Mouse (Mus musculus): ENCODE results near the gene Nbeal2. TPM values are rescaled to one million over a fixed set of nuclear protein-coding genes. Genes with fewer than 3 reads are reported as not detected.

The Nbeal2 gene
- total RNA-seq, 4 experiments from 2014 or later = 15.1 to 18.5 (median 18.1) TPM

DNA sequence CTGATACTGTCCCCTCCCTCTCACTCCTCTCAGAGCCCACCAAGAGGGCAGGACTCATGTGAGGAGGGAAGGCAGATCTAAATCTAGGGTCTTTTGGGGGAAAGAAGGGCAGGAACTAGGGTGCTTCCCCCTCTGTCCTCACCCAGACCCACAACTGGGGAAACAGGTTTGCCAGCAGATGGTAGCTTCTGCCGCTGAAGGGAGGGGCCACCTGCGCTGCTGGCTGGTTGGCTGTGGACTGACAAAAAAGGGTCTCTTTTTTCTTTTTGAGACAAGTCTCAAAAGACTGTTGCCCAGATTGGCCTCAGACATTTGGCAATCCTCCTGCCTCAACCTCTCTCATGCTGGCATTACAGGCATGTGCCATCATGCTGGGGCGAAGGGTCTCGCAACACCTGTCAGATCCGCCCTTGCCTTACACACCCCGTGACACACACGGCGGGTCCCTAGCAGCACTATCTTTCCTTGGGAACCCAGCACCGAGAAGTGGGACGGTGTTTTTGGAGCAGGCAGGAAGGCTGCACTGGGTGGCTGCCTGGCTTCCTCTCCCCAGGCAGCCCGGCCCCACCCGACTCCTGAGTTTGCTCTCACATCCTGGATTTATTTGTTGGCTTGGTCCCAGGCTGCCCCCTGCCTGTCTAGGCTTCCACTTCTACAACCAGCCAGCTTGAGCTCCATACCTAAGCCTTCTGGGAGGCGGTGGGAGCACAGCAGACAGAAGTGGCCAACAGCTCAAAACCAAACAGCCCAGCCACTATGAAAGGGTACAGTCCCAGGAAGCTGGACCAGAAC is 1.8 kb downstream of the Nbeal2 start:
- no peak for DNase-seq (ENCODE audit: low spot score in 2 of 2)

DNA sequence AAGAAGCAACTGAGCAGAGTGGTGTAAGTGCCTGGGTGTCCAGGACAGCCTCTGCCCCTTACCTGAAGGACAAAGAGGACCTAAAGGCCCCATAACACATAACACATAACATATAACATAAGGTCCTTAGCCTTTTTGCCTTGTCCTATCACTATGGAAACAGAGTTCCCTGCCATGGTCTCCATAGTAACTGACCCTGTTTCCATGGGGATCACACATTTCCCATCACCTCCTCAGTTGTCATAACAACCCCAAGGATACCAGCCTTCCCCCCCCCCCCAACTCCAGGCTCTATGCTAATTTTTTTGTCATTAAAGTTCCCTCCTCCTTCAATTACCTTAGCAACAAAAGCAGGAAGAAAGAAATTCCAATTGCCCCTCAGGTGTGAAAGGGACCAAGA is 4.2 kb downstream of the Nbeal2 start:
- DNase-seq (ENCODE audit: low spot score in 2 of 2) = no peak

DNA sequence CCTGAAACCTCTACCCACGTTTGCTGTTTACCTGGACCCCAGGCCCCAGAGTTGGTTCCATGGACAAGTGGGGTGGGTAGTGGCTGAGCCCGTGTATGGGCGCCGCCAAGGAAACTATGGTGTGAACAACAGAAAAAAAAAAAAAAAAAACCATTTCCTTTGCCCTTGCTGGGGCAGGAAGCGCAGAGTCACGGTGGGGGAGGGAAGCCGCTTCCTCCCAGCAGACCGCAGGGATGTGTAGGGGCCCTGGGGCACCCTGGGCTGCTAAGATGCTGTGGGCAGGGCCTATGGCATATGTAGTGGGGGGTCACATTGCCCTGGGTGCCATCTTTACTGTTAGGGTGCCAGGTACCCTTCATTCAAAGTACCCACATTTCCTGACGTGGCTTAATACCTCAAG is 8.7 kb downstream of the Nbeal2 start:
- no peak for DNase-seq (ENCODE audit: low spot score in 2 of 2)

DNA sequence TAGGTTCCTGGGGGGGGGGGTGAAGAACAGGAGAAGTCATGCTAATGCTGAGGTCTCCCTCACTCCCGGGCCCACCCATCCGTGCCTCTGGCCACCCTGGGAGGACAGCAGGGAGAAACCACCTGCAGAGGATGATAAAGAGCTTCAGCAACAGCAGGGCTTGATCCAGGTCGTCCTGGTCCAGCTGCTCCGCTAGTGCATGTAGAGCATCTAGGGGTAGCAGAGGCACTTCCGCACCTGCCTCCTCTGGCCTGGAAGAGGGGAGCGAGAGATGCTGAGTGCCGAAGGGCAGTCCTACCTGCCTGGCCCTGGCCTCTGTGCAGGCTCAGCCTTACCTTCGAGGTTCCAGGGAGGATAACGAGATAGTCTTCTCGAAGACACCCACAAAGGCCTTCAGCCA is 9.7 kb downstream of the Nbeal2 start:
- no peak for DNase-seq (ENCODE audit: low spot score in 2 of 2)

DNA sequence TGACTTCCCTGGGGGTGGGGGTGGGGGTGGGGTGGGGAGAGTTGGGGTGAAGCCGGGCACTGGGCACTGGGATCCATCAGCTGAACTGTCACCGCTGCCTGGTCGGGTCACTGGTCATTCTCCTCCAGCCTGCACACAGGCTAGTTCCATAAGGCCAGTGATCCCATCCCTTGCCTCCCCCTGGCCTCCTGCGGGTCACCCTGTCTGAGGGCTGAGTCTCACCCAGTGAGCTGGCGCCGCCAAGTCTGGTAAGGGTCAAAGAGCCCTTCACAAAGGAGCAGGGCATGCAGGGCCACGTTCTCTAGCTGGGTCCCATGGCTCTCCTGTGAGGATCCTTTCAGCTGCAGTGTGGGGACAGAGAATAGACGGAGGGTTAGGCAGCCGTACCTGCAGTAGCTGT is 10.2 kb downstream of the Nbeal2 start:
- DNase-seq (ENCODE audit: low spot score in 2 of 2) = no peak

DNA sequence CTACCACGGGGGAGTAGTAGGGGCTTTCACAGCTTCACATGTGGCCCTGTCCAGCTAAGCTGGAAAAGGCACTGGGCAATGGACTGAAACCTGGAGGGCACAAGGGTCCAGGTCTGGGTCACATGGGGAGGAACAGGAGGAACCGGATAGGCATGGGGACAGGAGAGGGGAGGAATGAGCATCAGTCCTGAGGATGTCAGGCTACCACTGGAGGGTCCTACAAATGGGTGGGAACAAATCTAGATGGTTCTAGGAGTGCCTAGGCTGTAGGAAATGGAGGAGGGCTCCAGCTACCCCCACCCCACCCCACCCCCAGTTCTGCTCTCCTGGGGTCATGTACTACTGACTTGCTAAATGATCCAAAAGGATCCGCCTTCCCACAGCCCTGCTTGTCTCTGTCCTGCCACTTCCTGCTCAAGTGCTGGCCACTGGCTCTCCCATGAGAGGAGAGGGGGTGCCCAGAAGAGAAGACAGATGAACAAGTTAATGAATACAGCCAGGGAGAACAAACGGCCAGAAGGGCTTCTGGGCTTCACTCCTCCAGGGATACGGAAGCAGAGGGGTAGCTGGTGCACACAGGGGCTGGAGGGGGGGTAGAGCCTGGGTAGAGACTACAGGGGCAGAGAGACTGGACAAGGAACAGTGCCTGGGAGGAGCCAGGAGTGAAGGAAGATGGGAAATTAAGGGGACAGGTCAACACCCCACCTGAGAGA is 11.0 kb downstream of the Nbeal2 start:
- DNase-seq (ENCODE audit: low spot score in 2 of 2) = no peak

DNA sequence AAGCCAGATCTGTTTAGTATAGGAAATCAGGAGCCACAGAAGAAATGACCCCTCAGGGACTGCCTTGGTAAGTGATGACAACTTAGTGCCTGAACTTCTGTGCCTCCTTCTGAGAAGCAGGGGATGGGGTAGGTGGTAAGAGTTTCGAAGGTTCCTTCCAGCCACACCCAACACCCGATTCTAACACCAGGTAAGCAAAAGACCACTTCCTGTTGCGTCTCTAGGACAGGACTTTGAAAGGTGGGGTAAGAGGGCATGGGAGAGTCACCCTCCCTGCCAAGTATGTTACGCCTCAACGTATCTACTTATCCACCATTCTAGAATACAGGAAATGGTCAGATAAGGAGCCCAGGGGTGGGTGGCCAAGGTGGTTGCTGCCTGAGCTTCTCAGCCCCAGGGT is 13.0 kb downstream of the Nbeal2 start:
- no peak for DNase-seq (ENCODE audit: low spot score in 2 of 2)

DNA sequence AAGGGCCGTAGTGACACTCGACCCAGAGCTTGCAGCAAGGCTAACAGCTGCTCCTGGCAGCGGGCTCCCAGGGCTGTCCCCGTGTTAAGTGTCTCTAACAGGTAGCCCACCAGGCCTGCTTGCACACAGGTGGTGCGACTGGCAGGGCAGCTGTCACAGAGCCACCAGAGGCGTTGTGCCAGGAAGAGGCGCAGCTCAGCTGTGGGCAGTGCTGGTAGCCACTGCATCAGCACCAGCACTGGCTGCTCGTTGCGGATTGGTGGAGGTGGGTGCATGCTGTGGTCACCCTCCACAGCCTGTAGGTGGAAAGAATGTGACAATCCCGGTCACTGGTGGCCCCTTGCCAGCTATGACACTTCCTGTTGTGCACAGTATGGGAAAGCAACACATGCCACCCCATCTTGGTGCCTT is 15.3 kb downstream of the Nbeal2 start:
- no peak for DNase-seq (ENCODE audit: low spot score in 2 of 2)

DNA sequence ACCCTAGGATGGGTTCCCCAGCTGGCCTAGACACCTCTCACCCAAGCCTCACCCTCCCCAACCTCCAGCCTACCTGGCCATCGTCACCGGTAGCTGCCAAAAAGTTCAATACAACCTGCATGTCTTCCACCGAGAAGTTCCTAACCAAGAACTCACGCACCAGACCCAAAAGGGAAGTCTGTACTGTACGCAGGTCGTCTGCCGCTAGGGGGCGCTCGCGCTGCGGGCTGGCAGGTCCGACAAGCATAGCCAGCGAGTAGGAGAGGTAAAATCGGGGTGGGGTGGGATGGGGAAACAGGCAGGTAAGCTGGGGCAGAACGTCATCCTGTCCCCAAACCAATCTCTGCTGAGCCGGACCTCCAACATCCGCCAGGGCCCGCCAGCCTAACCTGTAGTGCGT is 18.7 kb downstream of the Nbeal2 start:
- DNase-seq (ENCODE audit: low spot score in 2 of 2) = peak in 1 of 2 experiments; percentile 87

DNA sequence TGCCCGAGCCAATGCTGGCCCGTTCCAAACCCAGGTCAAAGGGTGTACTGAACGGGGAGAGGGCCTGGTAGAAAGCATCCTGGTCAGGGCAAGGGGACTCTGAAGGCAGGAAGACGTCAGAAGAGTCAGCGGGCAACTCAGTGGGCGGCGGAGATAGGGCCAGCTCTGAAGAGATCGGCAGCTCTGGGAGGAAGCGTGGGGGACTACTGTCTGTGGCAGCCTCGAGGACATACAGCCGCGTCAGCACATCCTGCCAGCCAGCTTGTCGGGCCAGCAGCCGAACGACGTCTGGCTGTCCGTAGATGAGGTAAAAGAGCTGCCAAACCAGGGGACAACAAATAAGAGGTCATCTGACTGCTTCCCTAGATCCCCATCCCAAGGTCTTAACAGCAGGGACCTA is 20.1 kb downstream of the Nbeal2 start:
- DNase-seq (ENCODE audit: low spot score in 2 of 2) = no peak

DNA sequence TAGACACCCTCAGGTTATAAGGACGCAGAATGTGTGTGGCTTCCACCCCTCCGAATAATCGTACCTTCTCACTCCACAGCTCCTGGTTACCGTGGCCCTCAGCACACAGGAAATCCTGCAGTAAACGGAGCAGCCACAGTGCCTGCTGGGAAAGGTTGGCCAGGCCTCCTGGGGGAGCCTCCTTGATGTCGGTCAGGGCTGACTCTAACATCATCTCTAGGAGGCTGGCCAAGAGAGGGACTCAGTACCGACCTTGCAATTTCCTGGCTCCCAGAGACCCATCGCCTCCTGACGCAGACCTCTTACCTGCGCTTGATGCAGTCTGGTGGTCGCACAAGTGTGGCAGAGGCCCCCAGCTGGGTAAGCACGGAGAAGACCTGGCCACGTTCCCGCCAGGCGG is 21.3 kb downstream of the Nbeal2 start:
- no peak for DNase-seq (ENCODE audit: low spot score in 2 of 2)

DNA sequence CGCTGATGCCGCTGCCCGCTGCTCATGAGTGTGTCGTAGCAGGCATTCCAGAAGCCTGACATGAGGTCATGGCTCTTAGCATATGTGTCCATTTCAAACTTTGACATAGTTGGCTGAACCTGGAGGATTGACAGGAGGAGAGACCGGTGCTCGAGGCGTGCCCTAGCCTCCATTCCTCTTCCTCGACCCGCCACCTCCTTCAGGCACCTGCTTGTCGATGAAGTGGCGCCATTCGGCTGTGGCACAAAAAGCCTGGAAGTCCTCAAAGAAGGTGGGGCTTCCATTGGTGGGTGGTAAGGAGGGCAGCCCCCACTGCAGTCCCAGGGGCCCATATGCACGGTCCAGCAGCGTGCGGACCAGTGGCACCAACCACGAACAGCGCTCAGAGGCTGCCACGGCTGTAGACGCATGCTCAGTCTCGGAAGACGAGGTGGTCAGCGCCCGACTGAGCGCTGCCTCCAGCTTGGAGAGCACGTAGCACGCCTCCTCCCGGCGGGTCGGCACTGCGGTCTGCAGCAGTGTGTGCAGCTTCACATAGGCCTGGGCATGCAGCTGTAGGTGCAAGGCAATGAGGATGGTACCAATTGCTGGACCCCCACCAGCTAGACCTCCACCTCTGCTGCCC is 22.2 kb downstream of the Nbeal2 start:
- DNase-seq (ENCODE audit: low spot score in 2 of 2) = no peak

DNA sequence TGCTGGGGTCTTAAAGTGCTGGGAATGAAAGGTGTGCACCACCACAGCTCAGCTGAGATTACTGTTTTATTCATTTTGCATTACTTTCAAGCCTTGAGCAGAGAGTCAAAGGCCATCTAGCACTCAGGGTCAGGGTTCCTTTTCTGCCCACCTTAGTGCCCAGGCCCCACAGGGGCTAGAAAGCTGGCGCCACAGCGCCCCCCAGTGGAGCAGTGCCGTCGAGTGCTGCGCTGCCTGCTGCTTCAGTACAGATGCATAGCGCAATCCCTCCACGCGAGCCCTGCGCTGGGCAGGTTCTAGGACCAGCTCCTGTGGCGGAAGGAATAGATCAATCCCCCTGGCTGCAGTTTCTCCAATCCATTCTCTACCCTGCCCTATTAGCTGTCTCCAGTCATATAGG is 22.8 kb downstream of the Nbeal2 start:
- no peak for DNase-seq (ENCODE audit: low spot score in 2 of 2)

DNA sequence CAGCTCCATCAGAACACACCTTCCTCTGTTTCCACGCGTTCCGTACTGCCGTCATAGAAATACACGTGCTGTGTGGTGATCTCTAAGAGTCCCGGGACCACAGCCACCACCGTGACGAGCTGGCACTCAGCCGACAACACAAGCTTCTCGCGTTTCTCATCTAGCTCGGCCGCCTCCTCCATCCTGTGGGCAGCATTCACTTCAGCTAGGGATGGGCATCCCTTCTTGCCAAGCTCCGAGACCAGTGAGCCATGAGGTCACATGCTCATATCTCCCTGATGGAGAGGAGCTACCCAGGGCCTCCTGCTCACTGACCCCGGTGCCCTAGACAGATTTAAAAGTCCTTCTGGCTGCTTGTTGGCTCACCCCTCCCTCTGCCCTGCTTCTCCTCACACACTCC is 23.8 kb downstream of the Nbeal2 start:
- no peak for DNase-seq (ENCODE audit: low spot score in 2 of 2)

DNA sequence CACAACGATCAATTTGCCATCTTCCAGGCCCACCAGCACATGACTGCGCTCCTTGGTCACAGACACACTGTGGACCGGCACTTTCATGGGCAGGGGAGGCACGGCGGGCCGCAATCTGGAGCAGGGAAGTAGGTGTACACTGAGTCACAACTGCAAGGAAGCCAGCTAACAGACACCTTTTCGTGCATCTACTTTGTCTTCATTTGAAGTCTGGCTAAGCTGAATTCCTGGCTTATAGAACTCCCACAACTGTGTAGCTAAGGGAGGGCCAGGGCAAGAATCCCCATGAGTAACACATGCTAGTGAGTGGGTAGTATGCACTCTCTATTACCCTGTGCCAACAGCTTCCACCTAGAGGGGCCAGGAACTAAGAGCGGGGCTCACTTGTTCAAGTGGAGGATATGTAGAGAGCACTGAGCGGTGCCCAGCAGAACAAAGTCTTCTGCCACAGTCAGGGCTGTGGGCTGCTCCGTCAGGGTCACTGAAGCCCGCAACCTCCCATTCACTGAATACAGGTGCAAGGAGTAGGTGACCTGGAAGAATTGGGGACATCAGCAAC is 28.5 kb downstream of the Nbeal2 start:
- no peak for DNase-seq (ENCODE audit: low spot score in 2 of 2)

DNA sequence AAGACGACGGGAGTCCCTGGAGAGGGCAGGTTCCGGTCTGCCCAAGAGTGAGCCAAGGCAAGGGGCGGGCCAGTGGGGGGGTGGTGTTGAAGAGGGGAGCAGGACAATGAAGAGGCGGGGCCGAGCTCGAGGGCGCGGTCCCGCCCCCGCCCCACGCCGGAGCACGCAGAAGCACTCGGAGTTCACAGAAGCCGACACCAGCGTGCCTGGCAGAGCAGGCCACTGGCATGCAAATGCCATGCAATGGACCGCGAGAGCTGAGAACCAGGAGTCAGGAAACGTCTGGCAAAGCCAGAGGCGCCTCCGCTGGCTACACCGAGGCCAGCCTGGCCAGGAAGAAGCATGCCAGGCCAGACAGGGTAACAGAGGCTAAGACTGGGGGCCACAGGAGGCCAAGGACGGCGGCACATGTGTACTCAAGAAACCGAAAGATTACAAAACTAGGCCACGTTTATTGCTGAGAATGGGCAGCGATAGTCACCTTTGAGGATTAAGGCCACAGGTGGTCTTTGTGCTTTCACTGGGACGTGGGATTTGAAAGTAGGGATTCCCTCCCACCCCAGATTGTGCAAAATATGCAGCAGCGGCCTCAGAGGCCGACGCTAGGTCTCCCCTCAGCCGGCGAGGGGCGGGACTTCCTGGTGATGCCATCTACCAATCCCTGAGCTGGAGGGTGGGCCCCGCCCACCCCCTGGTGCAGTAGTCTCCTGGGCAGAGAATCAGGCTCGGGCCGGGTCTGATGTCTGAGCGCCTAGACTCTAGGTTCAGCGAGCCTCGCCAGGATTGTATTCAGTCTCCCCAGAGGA is 29.4 kb downstream of the Nbeal2 start, which contains the start of gene Nradd:
Nradd (minus strand) TSS at position 92 of the 806 bp plus-strand sequence.
- peak; percentile 82 to 83 for DNase-seq (ENCODE audit: low spot score in 2 of 2)

DNA sequence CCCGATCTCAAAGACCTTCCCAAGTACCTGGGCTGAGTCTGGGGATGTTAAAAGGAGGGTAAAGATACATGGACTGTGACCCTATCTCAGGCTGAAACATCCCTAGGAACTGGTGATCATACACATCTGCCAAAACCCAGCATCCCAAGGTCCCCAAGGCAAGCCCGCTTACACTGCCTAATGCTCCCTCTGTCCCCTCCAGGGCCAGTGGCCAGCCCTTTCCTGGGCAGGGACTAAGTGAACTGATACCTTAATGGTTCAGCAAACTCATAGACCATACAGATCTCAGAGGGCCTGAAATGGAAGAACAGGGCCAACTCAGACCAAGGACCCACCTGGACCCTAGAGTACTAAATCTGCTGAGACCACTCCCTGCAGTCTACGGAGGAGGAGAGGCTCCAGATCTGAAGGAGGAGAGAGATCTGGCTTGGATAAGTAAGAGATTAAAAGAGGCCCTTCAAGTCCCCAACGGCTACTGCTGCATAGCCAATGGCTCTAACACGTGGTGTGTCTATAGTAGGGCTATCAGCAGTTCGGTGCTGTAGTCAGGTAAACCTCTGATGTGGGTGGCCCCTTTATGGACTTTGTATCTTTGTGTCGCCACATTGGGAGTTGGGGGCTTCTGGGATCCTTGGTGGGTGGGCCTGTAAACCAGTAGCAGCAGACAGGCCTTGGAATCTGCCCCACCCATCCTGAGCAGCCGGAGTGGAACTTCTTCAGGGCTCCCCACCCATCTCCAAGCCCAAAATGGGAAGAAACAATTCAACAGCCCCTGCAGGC is 30.4 kb downstream of the Nbeal2 start:
- no peak for DNase-seq (ENCODE audit: low spot score in 2 of 2)

DNA sequence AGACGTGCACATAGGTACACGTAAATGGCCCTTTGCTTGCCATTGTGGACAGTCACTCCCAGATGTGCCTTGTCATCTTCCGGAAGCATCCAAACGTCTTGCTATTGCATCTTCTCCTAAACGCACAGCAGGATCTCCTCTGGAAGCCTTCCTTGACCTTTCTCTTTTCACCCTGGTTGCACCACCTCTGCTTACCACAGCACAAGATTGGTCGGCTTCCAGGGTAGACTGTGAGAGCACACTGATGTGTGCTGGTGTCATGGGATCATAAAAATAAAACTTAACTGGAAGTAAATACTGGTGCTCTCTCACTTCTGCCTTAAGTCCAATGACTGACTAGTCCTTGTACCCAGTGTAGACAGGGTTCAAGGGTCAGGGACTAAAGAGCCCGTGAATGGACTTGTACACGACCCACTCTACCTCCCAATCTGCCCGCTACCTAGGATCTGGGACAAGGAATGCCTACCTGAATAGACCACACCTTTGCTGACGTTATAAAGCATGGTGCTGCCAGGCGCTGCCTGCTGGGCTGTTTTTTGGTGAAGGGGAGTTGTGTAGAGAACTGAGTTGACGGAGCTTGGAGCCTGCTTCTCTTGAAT is 31.2 kb downstream of the Nbeal2 start:
- no peak for DNase-seq (ENCODE audit: low spot score in 2 of 2)

DNA sequence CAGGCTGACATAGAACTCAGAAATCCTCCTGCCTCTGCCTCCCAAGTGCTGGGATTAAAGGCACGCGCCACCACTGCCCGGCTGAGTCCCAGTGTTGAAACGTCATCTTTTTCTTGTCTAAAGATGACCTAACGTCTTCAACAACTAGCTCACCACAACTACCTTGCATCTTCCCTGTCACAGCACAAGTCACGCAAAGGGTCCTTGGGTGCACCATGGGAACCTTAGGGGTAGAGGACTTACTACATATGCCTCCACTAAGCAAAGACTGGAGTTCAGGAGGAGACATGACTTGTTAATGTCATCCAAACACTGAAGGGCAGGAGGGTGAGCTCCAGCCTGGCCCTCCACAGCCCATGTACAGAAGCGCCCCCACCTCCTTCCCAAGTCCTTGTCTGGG is 33.3 kb downstream of the Nbeal2 start:
- DNase-seq (ENCODE audit: low spot score in 2 of 2) = no peak

DNA sequence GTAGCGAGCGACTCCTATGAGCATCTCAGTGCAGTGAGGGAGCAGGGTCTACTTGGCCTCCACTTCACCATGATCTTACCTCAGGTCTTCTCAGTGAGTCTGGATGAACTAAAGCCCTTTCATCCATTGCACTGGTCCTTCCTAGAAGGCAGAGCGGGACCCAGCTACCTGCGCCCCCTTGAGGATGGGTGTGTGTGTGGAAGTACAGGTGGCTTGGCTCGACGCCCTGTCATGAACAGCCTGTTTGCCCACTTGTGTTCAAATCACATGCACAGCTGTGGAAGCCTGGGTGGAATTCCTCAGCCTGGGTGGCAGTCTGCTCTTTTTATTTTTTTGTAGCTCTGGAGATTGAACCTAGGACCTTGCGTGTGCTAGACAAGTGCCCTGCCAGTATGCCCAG is 33.8 kb downstream of the Nbeal2 start:
- no peak for DNase-seq (ENCODE audit: low spot score in 2 of 2)
